Mouse (Mus musculus): ENCODE results near the gene Parm1. TPM values are rescaled to one million over a fixed set of nuclear protein-coding genes. Genes with fewer than 3 reads are reported as not detected.

The Parm1 gene
- polyA plus RNA-seq, 1 experiment from 2014 or later: 6.8 TPM

DNA sequence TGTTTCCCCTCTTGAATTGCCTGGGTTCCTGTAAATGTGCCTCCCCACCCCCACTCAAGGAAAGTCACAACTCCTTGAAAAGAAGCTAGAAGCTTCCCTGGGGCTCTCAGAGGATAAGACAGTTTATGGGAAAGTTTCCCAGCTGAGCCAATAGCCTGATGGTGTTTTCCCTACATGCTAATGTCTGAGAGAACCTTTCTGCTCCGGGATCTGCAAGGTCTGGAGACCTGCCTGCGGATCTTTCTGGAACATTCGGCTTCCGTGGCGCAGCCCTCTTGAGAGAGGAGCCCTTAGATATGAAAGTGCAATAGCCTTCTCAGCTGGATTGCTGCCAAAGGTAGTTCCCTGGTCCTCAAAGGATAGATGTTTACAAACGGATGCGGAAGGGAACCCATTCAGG lies 1.5 kb downstream of the Parm1 start:
- Histone ChIP-seq H3K4me1 (replicated peaks) (peaks cover 21% of the 10 kb centered on the region), H3K4me2 (peak overlapping the region; percentile 100), H3K9ac (0 out of 2 replicates have a peak overlapping the region, but pooled peaks have one; percentile 0), H3K9me3 (no peaks in the 10 kb centered on the region), H3K27ac (replicated peaks) (no peak overlapping the region), H3K4me3 (peak overlapping the region; percentile 64), H3K27me3 (peaks cover 12% of the 10 kb centered on the region; the same call in 1 of the 2 replicates), H3K36me3 (no peaks in the 10 kb centered on the region)
- 21% methylated on average over 7 of the region's 7 CpGs for WGBS
- ATAC-seq (ENCODE audit: low FRiP score, low read depth): no peak

DNA sequence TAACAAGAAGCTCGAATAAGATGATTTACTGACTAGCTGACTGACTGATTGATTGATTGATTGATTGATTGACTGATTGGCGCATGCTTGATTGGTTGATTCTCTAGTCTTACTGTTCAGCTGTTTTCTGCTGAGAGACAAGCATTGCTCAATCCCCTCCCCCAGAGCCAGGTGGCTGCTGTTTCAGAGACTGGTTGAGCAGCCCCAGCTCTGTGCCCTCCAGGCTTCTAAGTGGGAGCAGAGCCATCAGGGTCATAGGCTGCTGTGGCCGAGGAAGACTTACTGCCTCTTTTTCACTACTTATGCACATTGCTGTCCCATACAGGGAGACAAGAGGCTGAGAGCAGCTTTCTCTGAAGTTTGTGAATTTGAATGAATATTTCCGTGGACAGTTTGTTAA lies 2.1 kb downstream of the Parm1 start:
- WGBS: 51% methylated on average over 4 of the region's 4 CpGs
- Histone ChIP-seq H3K4me3 (peak overlapping the region; percentile 64; the same call in 1 of the 2 replicates), H3K4me2 (peak overlapping the region; percentile 100)

GRCm38 (mm10) chr5:91532748-91533496 lies 15.5 kb downstream of the Parm1 start:
- Histone ChIP-seq H3K27ac (replicated peaks) (no peak overlapping the region), H3K9ac (no peak overlapping the region), H3K4me2 (no peak overlapping the region), H3K4me3 (no peak overlapping the region), H3K36me3 (no peaks in the 10 kb centered on the region), H3K27me3 (no peaks in the 10 kb centered on the region), H3K9me3 (no peaks in the 10 kb centered on the region), H3K4me1 (replicated peaks) (no peaks in the 10 kb centered on the region)
- 86% methylated on average over 10 of the region's 10 CpGs for WGBS
- ATAC-seq (ENCODE audit: low FRiP score, low read depth): no peak

More for the DNA sequence above, 2.1 kb downstream of the Parm1 start:
- Histone ChIP-seq H3K9me3 (no peaks in the 10 kb centered on the region), H3K27me3 (peaks cover 12% of the 10 kb centered on the region; the same call in 1 of the 2 replicates), H3K27ac (replicated peaks) (no peak overlapping the region), H3K4me1 (replicated peaks) (peaks cover 21% of the 10 kb centered on the region), H3K9ac (no peak overlapping the region), H3K36me3 (no peaks in the 10 kb centered on the region)
- ATAC-seq (ENCODE audit: low FRiP score, low read depth): no peak

DNA sequence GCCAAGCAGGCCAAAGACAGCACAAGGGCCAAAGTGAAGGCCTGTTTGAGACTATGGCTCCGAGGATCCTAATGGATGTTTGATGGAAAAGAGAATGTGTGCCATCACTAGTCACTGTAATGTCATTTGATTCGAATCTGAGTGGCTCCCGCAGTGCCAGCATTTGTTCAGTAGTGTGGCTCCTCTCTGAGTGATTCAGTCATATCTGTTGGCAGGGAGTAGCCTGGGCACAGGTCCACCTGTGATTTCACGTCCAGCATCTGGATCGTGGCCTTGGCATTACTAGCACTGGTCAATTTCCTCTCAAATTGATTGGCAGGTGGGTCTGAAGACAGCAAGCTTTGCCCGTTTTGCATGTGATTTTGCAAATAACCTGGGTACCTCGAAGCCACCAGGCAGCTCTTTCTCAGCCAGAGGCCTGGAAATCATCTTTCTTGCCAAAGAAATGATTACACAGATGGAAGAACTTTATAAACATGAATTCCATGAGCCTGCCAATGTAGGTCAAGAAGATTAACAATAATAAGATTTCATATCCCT lies 41.7 kb downstream of the Parm1 start:
- Histone ChIP-seq H3K27ac (replicated peaks) (no peak overlapping the region), H3K4me1 (replicated peaks) (no peaks in the 10 kb centered on the region)
- 72% methylated on average over 7 of the region's 7 CpGs for WGBS

DNA sequence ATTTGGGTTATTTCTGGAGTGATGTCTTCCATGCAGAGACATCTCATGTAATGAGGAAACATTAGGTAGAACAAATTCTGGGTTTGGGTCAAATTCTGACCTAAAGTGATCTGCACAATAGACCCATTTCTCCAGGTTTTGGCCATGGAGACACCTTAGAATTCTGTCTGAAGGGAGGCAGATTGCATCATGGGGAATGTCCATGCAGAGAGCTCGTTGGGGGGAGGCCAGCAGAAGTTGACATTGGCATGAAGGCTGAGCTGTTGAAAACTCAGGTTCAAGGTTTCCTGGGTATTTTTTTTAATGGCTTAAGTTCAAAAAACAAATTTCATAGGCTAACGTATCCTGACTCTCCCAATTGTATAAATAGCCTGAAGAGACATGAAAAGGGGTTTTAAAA lies 42.3 kb downstream of the Parm1 start:
- Histone ChIP-seq H3K36me3 (no peaks in the 10 kb centered on the region), H3K27ac (replicated peaks) (no peak overlapping the region), H3K9ac (no peak overlapping the region), H3K4me3 (no peak overlapping the region), H3K4me1 (replicated peaks) (no peaks in the 10 kb centered on the region), H3K9me3 (no peaks in the 10 kb centered on the region), H3K4me2 (no peak overlapping the region), H3K27me3 (no peaks in the 10 kb centered on the region)
- ATAC-seq (ENCODE audit: low FRiP score, low read depth): no peak
- WGBS: 80% methylated on average over 2 of the region's 2 CpGs

More for the DNA sequence above, 41.7 kb downstream of the Parm1 start:
- no peak overlapping the region for H3K9ac ChIP-seq
- H3K36me3 ChIP-seq: no peaks in the 10 kb centered on the region
- H3K4me3 ChIP-seq: no peak overlapping the region
- peak; percentile 76 for ATAC-seq (ENCODE audit: low FRiP score, low read depth)
- H3K9me3 ChIP-seq: no peaks in the 10 kb centered on the region
- no peaks in the 10 kb centered on the region for H3K27me3 ChIP-seq
- H3K4me2 ChIP-seq: no peak overlapping the region

DNA sequence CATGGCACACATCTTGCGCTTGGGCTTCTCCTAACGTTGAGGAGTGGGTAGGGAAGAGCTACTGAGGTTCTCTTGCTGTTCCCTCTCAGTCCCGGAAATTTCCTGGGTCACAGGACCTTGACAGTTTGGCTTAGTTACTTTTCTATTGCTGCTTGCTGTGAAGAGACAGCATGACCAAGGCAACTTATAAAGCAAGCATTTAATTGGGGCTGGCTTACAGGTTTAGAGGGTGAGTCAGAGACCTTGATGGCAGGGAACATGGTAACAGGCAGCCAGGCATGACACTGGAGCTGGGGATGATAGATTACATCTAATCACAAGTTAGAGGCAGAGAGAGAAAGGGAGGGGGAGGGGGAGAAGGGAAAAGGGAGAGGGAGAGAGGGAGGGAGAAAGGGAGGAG lies 44.0 kb downstream of the Parm1 start:
- no peaks in the 10 kb centered on the region for H3K4me1 ChIP-seq (replicated peaks)
- no peaks in the 10 kb centered on the region for H3K9me3 ChIP-seq
- H3K4me3 ChIP-seq: no peak overlapping the region
- no peaks in the 10 kb centered on the region for H3K36me3 ChIP-seq
- no peak overlapping the region for H3K27ac ChIP-seq (replicated peaks)
- H3K9ac ChIP-seq: no peak overlapping the region
- H3K4me2 ChIP-seq: no peak overlapping the region
- 89% methylated on average over 3 of the region's 3 CpGs for WGBS
- no peak for ATAC-seq (ENCODE audit: low FRiP score, low read depth)
- no peaks in the 10 kb centered on the region for H3K27me3 ChIP-seq

DNA sequence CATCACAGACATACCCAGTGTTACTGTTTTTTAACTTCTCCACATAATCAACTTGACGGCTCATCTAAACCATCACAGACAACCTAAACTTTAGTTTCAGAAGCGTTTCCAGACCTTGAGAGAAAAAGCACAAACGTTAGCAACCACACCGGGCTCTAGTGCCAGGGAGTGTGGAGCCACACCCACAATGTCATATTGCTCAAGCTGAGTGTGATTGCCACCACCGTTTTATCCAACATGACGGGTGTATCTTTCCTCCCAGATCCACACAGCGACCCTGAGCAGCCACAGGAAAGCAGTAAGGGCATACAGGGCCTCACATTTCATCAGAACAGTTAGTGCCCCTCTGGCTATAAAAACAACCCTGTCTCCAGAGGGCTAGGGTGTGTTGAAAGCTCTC lies 45.1 kb downstream of the Parm1 start:
- Histone ChIP-seq H3K4me3 (no peak overlapping the region), H3K4me2 (no peak overlapping the region), H3K4me1 (replicated peaks) (no peaks in the 10 kb centered on the region), H3K36me3 (no peaks in the 10 kb centered on the region), H3K27ac (replicated peaks) (no peak overlapping the region), H3K9me3 (no peaks in the 10 kb centered on the region), H3K27me3 (no peaks in the 10 kb centered on the region), H3K9ac (no peak overlapping the region)
- ATAC-seq (ENCODE audit: low FRiP score, low read depth): no peak
- WGBS: 84% methylated on average over 7 of the region's 7 CpGs

DNA sequence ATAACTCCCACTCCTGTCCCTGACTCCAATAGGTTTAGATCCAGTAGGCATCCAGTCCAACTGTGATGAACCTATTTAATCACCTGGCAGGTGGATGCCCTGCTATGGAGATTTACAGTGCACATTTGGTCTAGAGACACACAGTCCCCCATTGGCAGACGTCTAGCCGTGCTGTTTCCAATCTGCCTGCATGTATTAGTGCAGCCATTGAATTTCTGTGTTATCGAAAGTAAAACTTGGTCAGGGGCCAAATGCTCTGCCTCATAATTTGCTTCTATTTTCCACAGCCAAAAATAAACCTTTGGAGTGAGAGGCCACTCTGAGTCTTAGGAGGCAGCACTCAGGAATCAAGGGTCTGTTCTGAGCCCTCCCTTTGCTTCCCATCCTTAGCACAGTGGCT lies 46.6 kb downstream of the Parm1 start:
- H3K9ac ChIP-seq: no peak overlapping the region
- no peak overlapping the region for H3K4me2 ChIP-seq
- no peaks in the 10 kb centered on the region for H3K9me3 ChIP-seq
- no peaks in the 10 kb centered on the region for H3K4me1 ChIP-seq (replicated peaks)
- ATAC-seq (ENCODE audit: low FRiP score, low read depth): no peak
- 63% methylated on average over 3 of the region's 3 CpGs for WGBS
- H3K27me3 ChIP-seq: no peaks in the 10 kb centered on the region
- no peak overlapping the region for H3K4me3 ChIP-seq
- no peak overlapping the region for H3K27ac ChIP-seq (replicated peaks)
- no peaks in the 10 kb centered on the region for H3K36me3 ChIP-seq

DNA sequence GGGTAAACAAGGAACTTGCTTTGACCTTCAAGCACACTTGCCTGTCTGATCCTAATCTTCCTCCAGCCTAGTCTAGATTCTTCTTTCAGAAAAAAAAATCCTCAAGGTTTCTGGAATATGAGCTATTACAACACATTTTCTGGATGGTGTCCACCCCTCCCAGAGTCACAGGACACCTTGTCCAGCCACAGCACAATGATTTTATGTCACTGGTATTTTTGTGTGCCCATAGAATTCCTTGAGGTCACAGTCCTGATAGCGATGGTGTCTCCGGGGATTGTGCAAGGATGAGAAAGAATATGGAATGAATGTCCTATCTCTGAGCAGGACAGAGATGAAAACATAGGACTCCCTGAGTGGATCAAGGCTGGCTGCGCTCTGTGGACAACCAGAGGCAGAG lies 48.0 kb downstream of the Parm1 start:
- Histone ChIP-seq H3K27ac (replicated peaks) (no peak overlapping the region), H3K4me2 (no peak overlapping the region), H3K4me3 (no peak overlapping the region), H3K9me3 (no peaks in the 10 kb centered on the region), H3K9ac (no peak overlapping the region), H3K4me1 (replicated peaks) (no peaks in the 10 kb centered on the region), H3K36me3 (no peaks in the 10 kb centered on the region), H3K27me3 (no peaks in the 10 kb centered on the region)
- no peak for ATAC-seq (ENCODE audit: low FRiP score, low read depth)
- 90% methylated on average over 3 of the region's 3 CpGs for WGBS

- Histone ChIP-seq H3K27me3 (no peaks in the 10 kb centered on the region), H3K9me3 (no peaks in the 10 kb centered on the region), H3K4me1 (replicated peaks) (no peaks in the 10 kb centered on the region), H3K27ac (replicated peaks) (no peak overlapping the region), H3K36me3 (no peaks in the 10 kb centered on the region), H3K9ac (no peak overlapping the region), H3K4me3 (no peak overlapping the region), H3K4me2 (no peak overlapping the region)
- ATAC-seq (ENCODE audit: low FRiP score, low read depth): no peak
- 75% methylated on average over 3 of the region's 3 CpGs for whole genome bisulfite sequencing
Observed at GRCm38 (mm10) chr5:91566591-91566990, 49.2 kb downstream of the Parm1 start.

DNA sequence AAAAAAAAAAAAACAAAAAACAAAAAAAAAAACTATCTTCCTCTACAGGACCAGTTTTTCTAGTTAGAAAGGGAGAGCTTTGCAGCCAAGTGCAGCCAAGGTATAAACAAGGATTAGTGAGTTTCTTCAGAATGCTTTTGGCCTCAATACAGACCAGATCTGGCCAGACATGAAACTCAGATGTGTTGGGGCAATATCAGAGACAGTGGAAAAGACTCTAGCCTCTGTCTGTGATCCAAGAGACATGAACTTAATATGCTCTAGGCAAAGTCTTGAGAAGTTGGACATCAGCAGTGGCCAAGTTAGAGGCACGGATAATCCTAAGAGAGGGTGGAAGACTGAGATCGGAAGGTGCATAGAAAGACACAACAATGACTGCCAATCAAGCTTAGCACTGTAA lies 56.8 kb downstream of the Parm1 start:
- H3K9me3 ChIP-seq: no peaks in the 10 kb centered on the region
- ATAC-seq (ENCODE audit: low FRiP score, low read depth): no peak
- H3K4me1 ChIP-seq (replicated peaks): no peaks in the 10 kb centered on the region
- no peaks in the 10 kb centered on the region for H3K36me3 ChIP-seq
- H3K4me3 ChIP-seq: no peak overlapping the region
- 85% methylated on average over 2 of the region's 2 CpGs for WGBS
- no peak overlapping the region for H3K27ac ChIP-seq (replicated peaks)
- H3K9ac ChIP-seq: no peak overlapping the region
- H3K27me3 ChIP-seq: no peaks in the 10 kb centered on the region
- no peak overlapping the region for H3K4me2 ChIP-seq

- H3K27me3 ChIP-seq: no peaks in the 10 kb centered on the region
- H3K4me1 ChIP-seq (replicated peaks): no peaks in the 10 kb centered on the region
- no peaks in the 10 kb centered on the region for H3K9me3 ChIP-seq
- H3K36me3 ChIP-seq: no peaks in the 10 kb centered on the region
- WGBS: 86% methylated on average over 7 of the region's 7 CpGs
- no peak overlapping the region for H3K9ac ChIP-seq
- H3K4me2 ChIP-seq: no peak overlapping the region
- ATAC-seq (ENCODE audit: low FRiP score, low read depth): peak; percentile 45; the same call in 1 of the 2 replicates
- H3K27ac ChIP-seq (replicated peaks): no peak overlapping the region
- no peak overlapping the region for H3K4me3 ChIP-seq
Observed at GRCm38 (mm10) chr5:91578924-91579323, 61.5 kb downstream of the Parm1 start.

Measured in hindbrain, embryonic 15.5 days (tissue).